Mouse (Mus musculus) neural tube, embryonic 11.5 days (tissue): Measurements from ENCODE around the gene Ttc34. TPM values are rescaled to one million over a fixed set of nuclear protein-coding genes. Genes with fewer than 3 reads are reported as not detected.
A peak's percentile ranks its signal among the peaks of the same experiment; 100 is the strongest.

ENCODE experiments used
- ATAC-seq: fragments of 200-750 bp; cut with Nextera tagmentation; 2 replicates; pipeline ENCODE4 v1.8.0; 2017; ENCODE audit warnings: moderate number of reproducible peaks, mild to moderate bottlenecking, moderate TSS enrichment, moderate library complexity; ENCODE audit not compliant: insufficient read depth, low FRiP score, low TSS enrichment
- DNase-seq: peaks from one replicate; pipeline ENCODE4 v3.0.0-alpha.2; 2015; ENCODE audit warnings: low spot score
- H3K27ac ChIP-seq: fragments of 300-500 bp; sonication (generic); 2 replicates; pipeline ENCODE4 v1.5.1; 2014; ENCODE audit warnings: low read depth, mild to moderate bottlenecking, low read length
- H3K27me3 ChIP-seq: fragments of 300-500 bp; sonication (generic); 2 replicates; pipeline ENCODE4 v1.6.1; 2014; ENCODE audit warnings: mild to moderate bottlenecking, low read length, mixed read lengths; ENCODE audit not compliant: control insufficient read depth, insufficient read depth
- H3K36me3 ChIP-seq: fragments of 300-500 bp; sonication (generic); 2 replicates; pipeline ENCODE4 v1.6.1; 2014; ENCODE audit warnings: mild to moderate bottlenecking, low read length, moderate library complexity, mixed read lengths; ENCODE audit not compliant: control insufficient read depth, insufficient read depth
- H3K4me1 ChIP-seq: fragments of 300-500 bp; sonication (generic); 2 replicates; pipeline ENCODE4 v1.6.1; 2014; ENCODE audit warnings: low read length, mixed read lengths; ENCODE audit not compliant: control insufficient read depth, insufficient read depth
- H3K4me2 ChIP-seq: fragments of 300-500 bp; sonication (generic); 2 replicates; pipeline ENCODE4 v1.6.1; 2014; ENCODE audit warnings: low read depth, mild to moderate bottlenecking, moderate library complexity
- H3K4me3 ChIP-seq: fragments of 300-500 bp; sonication (generic); 2 replicates; pipeline ENCODE4 v1.5.1; 2014; ENCODE audit warnings: low read depth, low read length
- H3K9ac ChIP-seq: fragments of 300-500 bp; sonication (generic); 2 replicates; pipeline ENCODE4 v1.6.1; 2014; ENCODE audit warnings: mild to moderate bottlenecking, low read length
- H3K9me3 ChIP-seq: fragments of 300-500 bp; sonication (generic); 2 replicates; pipeline ENCODE4 v1.6.1; 2016; ENCODE audit warnings: low read length; ENCODE audit not compliant: control insufficient read depth
- WGBS: fragments of 180-500 bp; shearing (Covaris S2); extraction: QIAGEN DNeasy Blood & Tissue Kit; methylation state at CpG from one replicate; pipeline ENCODE4 v1.1.7; 2014; 5-methylcytosine and 5-hydroxymethylcytosine counted together
- polyA plus RNA-seq: library from polyadenylated mRNA; unstranded; fragments of >200 nt; fragmentation: Nextera tagmentation; extraction: Ambion mirVana; gene quantifications from 2 replicates; pipeline ENCODE4 v1.2.1, GENCODE M21; 2014

The Ttc34 gene
- polyA plus RNA-seq, 1 experiment from 2014 or later, result 0.38 TPM

DNA sequence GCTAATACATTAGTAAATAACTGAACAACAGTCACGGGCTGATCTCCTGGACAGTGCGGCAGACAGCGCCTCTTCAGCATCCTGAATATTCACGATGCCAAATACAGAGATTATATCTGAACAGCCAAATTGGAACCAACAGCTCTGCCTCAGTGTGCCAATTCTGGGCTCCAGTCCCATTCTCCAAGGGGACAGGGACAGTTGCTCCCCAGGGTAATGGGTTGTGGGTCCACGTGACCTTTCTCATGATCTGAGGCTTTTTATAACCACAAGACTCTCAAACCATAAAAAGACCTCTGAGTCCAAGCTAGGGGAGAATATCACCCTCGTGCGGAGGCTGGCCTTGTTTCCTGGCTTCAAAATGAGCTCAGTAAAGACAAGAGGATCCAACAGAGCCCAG is 10.1 kb upstream of the Ttc34 start:
- no peak overlapping the region for H3K27ac ChIP-seq
- no peak overlapping the region for H3K4me3 ChIP-seq
- DNase-seq, result no peak
- no peaks in the 10 kb centered on the region for H3K27me3 ChIP-seq
- 0 out of 2 replicates have a peak, but pooled peaks cover 6% of the 10 kb centered on the region for H3K4me1 ChIP-seq
- H3K4me2 ChIP-seq, result no peak overlapping the region
- H3K9me3 ChIP-seq, result no peaks in the 10 kb centered on the region
- 85% methylated on average over 7 of the region's 7 CpGs for WGBS
- H3K9ac ChIP-seq, result no peak overlapping the region
- H3K36me3 ChIP-seq, result no peaks in the 10 kb centered on the region
- ATAC-seq, result no peak

DNA sequence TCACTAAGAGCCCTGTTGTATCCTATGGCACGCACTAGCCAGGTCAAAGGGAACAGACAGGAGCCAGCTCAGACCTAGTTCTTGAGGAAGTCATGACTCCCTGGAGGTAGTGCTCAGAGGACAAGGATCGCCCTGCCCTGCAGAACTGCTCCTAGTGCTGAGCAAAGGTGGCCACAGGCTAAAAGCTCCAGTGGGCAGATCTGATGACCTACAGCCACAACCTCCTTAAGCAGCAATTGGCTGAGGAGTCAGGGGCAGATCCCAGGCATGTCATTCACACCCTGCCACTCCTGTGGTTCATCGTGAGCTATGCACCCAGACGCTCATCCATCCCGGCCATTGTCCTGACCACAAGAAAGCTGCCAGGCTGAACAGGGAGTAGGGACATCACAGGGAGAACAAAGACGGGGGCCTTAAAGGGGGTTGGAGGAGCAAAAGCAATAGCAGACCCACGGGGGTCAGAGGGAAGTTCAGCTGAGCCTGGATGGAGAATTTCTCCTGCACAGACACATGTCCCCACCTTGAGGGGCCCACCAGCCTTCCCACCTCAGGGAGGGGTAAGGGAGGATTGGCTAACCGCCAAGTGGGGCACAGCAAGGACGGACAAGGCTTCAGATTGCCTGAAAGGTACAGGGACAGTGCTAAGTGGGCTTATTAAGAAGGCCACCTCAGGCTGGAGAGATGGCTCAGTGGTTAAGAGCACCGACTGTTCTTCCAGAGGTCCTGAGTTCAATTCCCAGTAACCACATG is 9.2 kb upstream of the Ttc34 start:
- H3K9ac ChIP-seq, result no peak overlapping the region
- H3K4me3 ChIP-seq, result no peak overlapping the region
- 0 out of 2 replicates have a peak, but pooled peaks cover 6% of the 10 kb centered on the region for H3K4me1 ChIP-seq
- DNase-seq, result no peak
- ATAC-seq, result no peak
- no peak overlapping the region for H3K27ac ChIP-seq
- no peaks in the 10 kb centered on the region for H3K27me3 ChIP-seq
- no peaks in the 10 kb centered on the region for H3K36me3 ChIP-seq
- no peak overlapping the region for H3K4me2 ChIP-seq
- no peaks in the 10 kb centered on the region for H3K9me3 ChIP-seq
- 41% methylated on average over 10 of the region's 10 CpGs for WGBS

DNA sequence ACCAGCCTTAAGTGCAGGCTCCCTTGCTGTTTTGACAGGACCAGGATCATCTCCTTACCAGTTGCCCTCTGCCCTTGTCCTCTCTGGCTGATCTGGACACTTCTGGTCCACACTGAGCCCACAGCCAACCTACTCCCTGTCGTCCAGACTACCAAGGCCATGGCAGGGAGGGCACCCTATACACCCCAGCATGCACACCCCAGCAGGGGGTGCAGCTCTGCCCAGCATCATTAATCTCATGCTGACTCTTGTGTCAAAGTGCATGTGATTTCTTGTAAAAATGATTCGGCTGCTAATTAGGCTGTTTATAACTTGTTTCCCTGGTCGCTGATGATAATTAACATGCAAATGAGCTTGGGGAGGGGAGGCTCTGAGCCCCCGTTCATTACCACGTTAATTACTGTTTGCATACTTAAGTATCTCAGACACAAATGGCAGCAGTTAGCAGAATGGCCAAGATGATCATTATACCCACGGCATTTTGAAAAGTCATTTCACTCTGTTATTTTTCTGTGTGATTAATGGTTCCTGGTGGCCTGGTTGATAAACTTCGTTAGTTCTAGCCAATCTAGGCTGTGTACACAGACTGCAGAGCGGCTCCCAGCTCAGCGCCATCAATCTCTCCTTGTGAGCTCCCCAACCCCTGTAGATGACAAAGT is 5.2 kb upstream of the Ttc34 start:
- ATAC-seq, result no peak
- Histone ChIP-seq H3K4me3 (no peak overlapping the region), H3K9me3 (no peaks in the 10 kb centered on the region), H3K4me1 (0 out of 2 replicates have a peak, but pooled peaks cover 6% of the 10 kb centered on the region), H3K4me2 (no peak overlapping the region), H3K36me3 (no peaks in the 10 kb centered on the region), H3K9ac (no peak overlapping the region), H3K27me3 (no peaks in the 10 kb centered on the region), H3K27ac (no peak overlapping the region)
- 48% methylated on average over 9 of the region's 9 CpGs for WGBS
- no peak for DNase-seq

DNA sequence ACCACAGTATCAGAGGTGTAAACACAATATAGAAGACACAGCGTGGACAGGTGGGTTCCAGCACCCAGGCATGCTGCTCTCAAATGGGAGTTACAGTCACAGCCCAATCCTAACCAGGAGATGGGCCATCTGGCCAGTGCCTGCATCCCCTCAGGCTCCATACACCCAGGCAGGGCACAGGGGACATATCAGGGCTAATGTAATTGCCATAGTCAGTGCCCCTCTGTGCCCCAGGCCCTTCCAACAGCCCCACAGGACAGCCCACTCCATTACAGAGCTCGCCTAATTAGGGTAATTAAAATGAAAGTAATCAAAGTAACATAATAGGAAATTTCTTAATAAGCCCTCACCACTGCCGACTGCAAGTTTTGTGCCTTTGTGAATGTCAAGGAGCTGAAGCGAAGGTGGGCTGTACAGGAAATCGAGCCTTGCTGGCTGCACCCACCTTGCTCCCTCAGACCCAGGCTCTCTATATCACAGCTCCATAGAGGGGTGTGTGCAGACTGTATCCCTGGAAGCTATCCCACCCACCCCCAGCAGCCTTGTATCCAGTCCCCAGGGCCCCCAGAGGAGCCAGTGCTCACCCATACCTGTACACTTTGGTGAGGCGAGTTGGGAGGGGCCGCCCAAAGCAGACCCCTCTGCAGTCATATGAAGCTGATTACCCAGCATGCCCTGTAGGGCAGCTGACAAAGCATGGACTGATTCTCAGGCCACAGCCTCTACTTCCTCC is 910 bp upstream of the Ttc34 start:
- Histone ChIP-seq H3K9me3 (no peaks in the 10 kb centered on the region), H3K36me3 (no peaks in the 10 kb centered on the region), H3K4me2 (no peak overlapping the region), H3K4me3 (no peak overlapping the region), H3K27ac (no peak overlapping the region), H3K4me1 (no peaks in the 10 kb centered on the region), H3K27me3 (no peaks in the 10 kb centered on the region), H3K9ac (no peak overlapping the region)
- ATAC-seq, result no peak
- WGBS, result 71% methylated on average over 7 of the region's 7 CpGs
- DNase-seq, result peak; percentile 10

DNA sequence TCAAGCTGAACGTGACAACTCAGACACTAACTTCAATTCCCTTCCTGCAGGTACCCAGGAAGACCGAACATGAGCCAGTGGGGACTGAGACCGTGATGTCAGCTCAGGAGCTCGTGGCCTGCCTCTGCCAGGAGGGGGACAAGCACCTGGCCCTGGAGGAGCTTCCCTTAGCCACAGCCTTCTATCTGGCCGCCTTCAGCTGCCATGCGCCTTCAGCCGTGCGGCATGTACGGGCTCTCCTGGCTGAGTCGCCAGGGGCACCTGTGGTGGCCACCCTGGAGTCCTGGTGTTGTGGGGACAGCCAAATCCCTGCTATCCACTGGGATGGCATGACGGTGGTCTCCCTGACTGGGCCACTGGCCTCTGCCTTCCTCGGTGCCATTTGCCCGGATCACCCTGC is 1.5 kb downstream of the Ttc34 start:
- H3K4me1 ChIP-seq, result no peaks in the 10 kb centered on the region
- no peaks in the 10 kb centered on the region for H3K9me3 ChIP-seq
- ATAC-seq (no peak), DNase-seq (no peak)
- WGBS, result 84% methylated on average over 13 of the region's 13 CpGs
- H3K9ac ChIP-seq, result no peak overlapping the region
- H3K27me3 ChIP-seq, result no peaks in the 10 kb centered on the region
- H3K4me2 ChIP-seq, result no peak overlapping the region
- no peak overlapping the region for H3K27ac ChIP-seq
- H3K36me3 ChIP-seq, result no peaks in the 10 kb centered on the region
- H3K4me3 ChIP-seq, result no peak overlapping the region

DNA sequence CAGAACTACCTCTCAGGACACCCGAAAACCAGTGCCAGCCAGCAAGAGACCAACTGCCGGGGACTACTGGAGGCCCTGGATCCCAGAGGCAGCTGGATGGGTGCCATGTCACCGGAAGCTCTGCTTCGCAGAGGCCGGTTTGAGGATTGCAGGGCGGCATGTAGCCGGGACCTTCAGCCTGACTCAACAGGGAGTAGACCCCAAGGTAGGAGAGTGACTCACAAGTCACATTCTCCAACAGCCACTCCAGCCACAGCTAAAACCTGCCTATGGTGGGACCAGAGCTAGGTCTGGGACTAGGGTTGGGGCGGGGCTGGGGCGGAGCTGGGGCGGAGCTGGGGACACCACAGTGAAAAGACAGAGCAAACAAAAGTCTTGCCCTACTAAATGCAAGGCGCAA is 2.1 kb downstream of the Ttc34 start:
- Histone ChIP-seq H3K4me2 (no peak overlapping the region), H3K36me3 (no peaks in the 10 kb centered on the region), H3K27ac (no peak overlapping the region), H3K27me3 (no peaks in the 10 kb centered on the region), H3K4me3 (no peak overlapping the region), H3K4me1 (no peaks in the 10 kb centered on the region), H3K9ac (no peak overlapping the region), H3K9me3 (no peaks in the 10 kb centered on the region)
- DNase-seq (no peak), ATAC-seq (no peak)
- WGBS, result 46% methylated on average over 11 of the region's 11 CpGs

DNA sequence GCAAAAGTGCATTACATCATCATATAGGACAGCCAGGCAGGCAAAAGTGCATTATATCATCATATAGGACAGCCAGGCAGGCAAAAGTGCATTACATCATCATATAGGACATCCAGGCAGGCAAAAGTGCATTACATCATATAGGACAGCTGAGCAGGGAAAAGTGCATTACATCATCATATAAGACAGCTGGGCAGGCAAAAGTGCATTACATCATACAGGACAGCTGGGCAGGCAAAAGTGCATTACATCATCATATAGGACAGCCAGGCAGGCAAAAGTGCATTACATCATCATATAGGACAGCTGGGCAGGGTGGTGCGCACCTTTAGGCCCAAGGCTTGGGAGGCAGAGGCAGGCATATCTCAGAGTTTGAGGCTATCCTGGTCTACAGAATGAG is 15.4 kb downstream of the Ttc34 start:
- no peaks in the 10 kb centered on the region for H3K9me3 ChIP-seq
- H3K4me1 ChIP-seq, result no peaks in the 10 kb centered on the region
- H3K4me2 ChIP-seq, result no peak overlapping the region
- no peak overlapping the region for H3K9ac ChIP-seq
- H3K36me3 ChIP-seq, result no peaks in the 10 kb centered on the region
- no peak overlapping the region for H3K4me3 ChIP-seq
- no peak for ATAC-seq
- H3K27me3 ChIP-seq, result peaks cover 16% of the 10 kb centered on the region
- H3K27ac ChIP-seq, result no peak overlapping the region
- WGBS, result 100% methylated on average over 1 of the region's 1 CpGs
- no peak for DNase-seq

DNA sequence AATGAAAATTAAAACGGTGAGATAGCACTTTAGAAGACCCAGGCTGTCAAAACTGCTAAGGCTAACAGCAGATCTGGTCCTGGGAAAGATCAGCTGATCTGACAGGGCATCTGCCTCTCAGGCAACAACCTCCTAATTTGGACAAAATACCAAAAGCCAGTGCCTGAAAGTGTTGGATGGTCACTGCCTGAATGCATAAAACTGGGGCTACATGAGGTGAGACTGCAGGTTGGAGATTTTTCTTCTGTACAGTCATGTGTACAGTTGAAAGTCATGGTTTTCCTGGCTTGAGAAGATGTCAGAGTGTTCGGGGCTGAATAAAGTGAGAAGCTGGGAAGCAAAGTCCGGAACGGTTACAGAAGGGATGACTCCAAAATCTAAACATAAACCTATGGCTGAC is 16.6 kb downstream of the Ttc34 start:
- H3K9ac ChIP-seq, result no peak overlapping the region
- H3K4me3 ChIP-seq, result no peak overlapping the region
- peaks cover 16% of the 10 kb centered on the region for H3K27me3 ChIP-seq
- DNase-seq (no peak), ATAC-seq (no peak)
- 81% methylated on average over 4 of the region's 4 CpGs for WGBS
- no peaks in the 10 kb centered on the region for H3K36me3 ChIP-seq
- no peak overlapping the region for H3K4me2 ChIP-seq
- H3K27ac ChIP-seq, result no peak overlapping the region
- no peaks in the 10 kb centered on the region for H3K4me1 ChIP-seq
- no peaks in the 10 kb centered on the region for H3K9me3 ChIP-seq
